Mouse (Mus musculus): ENCODE results near the gene Pgap1. TPM values are rescaled to one million over a fixed set of nuclear protein-coding genes. Genes with fewer than 3 reads are reported as not detected.

Gene Pgap1
- polyA plus RNA-seq, 1 experiment, result 0.50 TPM

GRCm38 (mm10) chr1:54578358-54579184 is 21.1 kb upstream of the Pgap1 start:
- H3K4me3 ChIP-seq (ENCODE audit: insufficient read depth, poor library complexity, severe bottlenecking), result no peak overlapping the region
- no peak overlapping the region for H3ac ChIP-seq (ENCODE audit: control insufficient read depth, insufficient read length, low read depth)
- H3K36me3 ChIP-seq (ENCODE audit: control insufficient read depth, insufficient read depth), result no peaks in the 10 kb centered on the region
- TF ChIP-seq MAX (IDR thresholded peaks at IDR 0.05), result no peak
- TF ChIP-seq USF1 (IDR thresholded peaks at IDR 0.05; ENCODE audit: low read depth), result no peak
- TF ChIP-seq MYOG (IDR thresholded peaks at IDR 0.05; ENCODE audit: control insufficient read depth, extremely low read depth, insufficient read length), result no peak
- no peak for TF ChIP-seq MYOD1 (IDR thresholded peaks at IDR 0.05; ENCODE audit: control insufficient read depth, insufficient read length, low read depth)
- no peak for TF ChIP-seq FOSL1 (IDR thresholded peaks at IDR 0.05; ENCODE audit: insufficient read depth, low read length, poor library complexity, severe bottlenecking)
- TF ChIP-seq CEBPB (IDR thresholded peaks at IDR 0.05; ENCODE audit: low read depth), result no peak
- no peak for TF ChIP-seq CTCF (IDR thresholded peaks at IDR 0.05; ENCODE audit: control insufficient read depth, insufficient read depth, insufficient read length)
- no peaks in the 10 kb centered on the region for H3K79me3 ChIP-seq (ENCODE audit: low read depth)
- no peaks in the 10 kb centered on the region for H3K79me2 ChIP-seq (ENCODE audit: control insufficient read depth, insufficient read depth)
- H3K27me3 ChIP-seq (ENCODE audit: control insufficient read depth, insufficient read depth, insufficient read length), result no peaks in the 10 kb centered on the region

- Histone ChIP-seq H3K79me2 (ENCODE audit: control insufficient read depth, insufficient read depth) (no peaks in the 10 kb centered on the region), H3K27me3 (ENCODE audit: control insufficient read depth, insufficient read depth, insufficient read length) (no peaks in the 10 kb centered on the region), H3K4me3 (ENCODE audit: insufficient read depth, poor library complexity, severe bottlenecking) (no peak overlapping the region), H3ac (ENCODE audit: control insufficient read depth, insufficient read length, low read depth) (no peak overlapping the region), H3K79me3 (ENCODE audit: low read depth) (no peaks in the 10 kb centered on the region), H3K36me3 (ENCODE audit: control insufficient read depth, insufficient read depth) (no peaks in the 10 kb centered on the region)
- TF ChIP-seq USF1 (IDR thresholded peaks at IDR 0.05; ENCODE audit: low read depth) (no peak), CEBPB (IDR thresholded peaks at IDR 0.05; ENCODE audit: low read depth) (no peak), FOSL1 (IDR thresholded peaks at IDR 0.05; ENCODE audit: insufficient read depth, low read length, poor library complexity, severe bottlenecking) (no peak), MYOD1 (IDR thresholded peaks at IDR 0.05; ENCODE audit: control insufficient read depth, insufficient read length, low read depth) (no peak), CTCF (IDR thresholded peaks at IDR 0.05; ENCODE audit: control insufficient read depth, insufficient read depth, insufficient read length) (no peak), MAX (IDR thresholded peaks at IDR 0.05) (no peak), MYOG (IDR thresholded peaks at IDR 0.05; ENCODE audit: control insufficient read depth, extremely low read depth, insufficient read length) (no peak)
Measured at GRCm38 (mm10) chr1:54569102-54569501, 11.6 kb upstream of the Pgap1 start.

GRCm38 (mm10) chr1:54563923-54564322 is 6.4 kb upstream of the Pgap1 start:
- H3K79me3 ChIP-seq (ENCODE audit: low read depth), result no peaks in the 10 kb centered on the region
- no peaks in the 10 kb centered on the region for H3K79me2 ChIP-seq (ENCODE audit: control insufficient read depth, insufficient read depth)
- TF ChIP-seq USF1 (IDR thresholded peaks at IDR 0.05; ENCODE audit: low read depth) (no peak), CTCF (IDR thresholded peaks at IDR 0.05; ENCODE audit: control insufficient read depth, insufficient read depth, insufficient read length) (no peak), MYOD1 (IDR thresholded peaks at IDR 0.05; ENCODE audit: control insufficient read depth, insufficient read length, low read depth) (no peak), MAX (IDR thresholded peaks at IDR 0.05) (no peak), CEBPB (IDR thresholded peaks at IDR 0.05; ENCODE audit: low read depth) (no peak), FOSL1 (IDR thresholded peaks at IDR 0.05; ENCODE audit: insufficient read depth, low read length, poor library complexity, severe bottlenecking) (no peak), MYOG (IDR thresholded peaks at IDR 0.05; ENCODE audit: control insufficient read depth, extremely low read depth, insufficient read length) (no peak)
- H3K4me3 ChIP-seq (ENCODE audit: insufficient read depth, poor library complexity, severe bottlenecking), result no peak overlapping the region
- H3ac ChIP-seq (ENCODE audit: control insufficient read depth, insufficient read length, low read depth), result no peak overlapping the region
- H3K27me3 ChIP-seq (ENCODE audit: control insufficient read depth, insufficient read depth, insufficient read length), result no peaks in the 10 kb centered on the region
- H3K36me3 ChIP-seq (ENCODE audit: control insufficient read depth, insufficient read depth), result no peaks in the 10 kb centered on the region

GRCm38 (mm10) chr1:54556586-54557221 is 780 bp downstream of the Pgap1 start:
- no peaks in the 10 kb centered on the region for H3K27me3 ChIP-seq (ENCODE audit: control insufficient read depth, insufficient read depth, insufficient read length)
- peak overlapping the region; percentile 46 for H3K4me3 ChIP-seq (ENCODE audit: insufficient read depth, poor library complexity, severe bottlenecking)
- H3K79me2 ChIP-seq (ENCODE audit: control insufficient read depth, insufficient read depth), result no peaks in the 10 kb centered on the region
- H3ac ChIP-seq (ENCODE audit: control insufficient read depth, insufficient read length, low read depth), result peak overlapping the region; percentile 61
- no peak for TF ChIP-seq CEBPB (IDR thresholded peaks at IDR 0.05; ENCODE audit: low read depth)
- no peak for TF ChIP-seq FOSL1 (IDR thresholded peaks at IDR 0.05; ENCODE audit: insufficient read depth, low read length, poor library complexity, severe bottlenecking)
- TF ChIP-seq MYOG (IDR thresholded peaks at IDR 0.05; ENCODE audit: control insufficient read depth, extremely low read depth, insufficient read length), result no peak
- TF ChIP-seq MAX (IDR thresholded peaks at IDR 0.05), result no peak
- no peaks in the 10 kb centered on the region for H3K79me3 ChIP-seq (ENCODE audit: low read depth)
- no peaks in the 10 kb centered on the region for H3K36me3 ChIP-seq (ENCODE audit: control insufficient read depth, insufficient read depth)

- Histone ChIP-seq H3K36me3 (ENCODE audit: control insufficient read depth, insufficient read depth) (no peaks in the 10 kb centered on the region), H3ac (ENCODE audit: control insufficient read depth, insufficient read length, low read depth) (no peak overlapping the region), H3K79me3 (ENCODE audit: low read depth) (no peaks in the 10 kb centered on the region), H3K4me3 (ENCODE audit: insufficient read depth, poor library complexity, severe bottlenecking) (no peak overlapping the region), H3K79me2 (ENCODE audit: control insufficient read depth, insufficient read depth) (no peaks in the 10 kb centered on the region), H3K27me3 (ENCODE audit: control insufficient read depth, insufficient read depth, insufficient read length) (no peaks in the 10 kb centered on the region)
- TF ChIP-seq MAX (IDR thresholded peaks at IDR 0.05) (no peak), USF1 (IDR thresholded peaks at IDR 0.05; ENCODE audit: low read depth) (no peak), MYOG (IDR thresholded peaks at IDR 0.05; ENCODE audit: control insufficient read depth, extremely low read depth, insufficient read length) (no peak), FOSL1 (IDR thresholded peaks at IDR 0.05; ENCODE audit: insufficient read depth, low read length, poor library complexity, severe bottlenecking) (no peak), CTCF (IDR thresholded peaks at IDR 0.05; ENCODE audit: control insufficient read depth, insufficient read depth, insufficient read length) (no peak), MYOD1 (IDR thresholded peaks at IDR 0.05; ENCODE audit: control insufficient read depth, insufficient read length, low read depth) (no peak), CEBPB (IDR thresholded peaks at IDR 0.05; ENCODE audit: low read depth) (no peak)
Measured at GRCm38 (mm10) chr1:54555364-54556140, 1.9 kb downstream of the Pgap1 start.
